Mouse (Mus musculus) heart, embryonic 10.5 days (tissue): ENCODE results near the gene Wdpcp. TPM values are rescaled to one million over a fixed set of nuclear protein-coding genes. Genes with fewer than 3 reads are reported as not detected.

Experiments used
- DNase-seq: peaks from one replicate; pipeline ENCODE4 v3.0.0-alpha.2; 2017; ENCODE audit warnings: low spot score
- H3K27ac ChIP-seq: fragments of 300-500 bp; sonication (generic); 2 replicates; pipeline ENCODE4 v1.5.1; 2016; ENCODE audit warnings: mild to moderate bottlenecking
- H3K27me3 ChIP-seq: fragments of 300-500 bp; sonication (generic); 2 replicates; pipeline ENCODE4 v1.6.1; 2016; ENCODE audit warnings: mild to moderate bottlenecking; ENCODE audit not compliant: poor library complexity, insufficient read depth, severe bottlenecking
- H3K36me3 ChIP-seq: fragments of 300-500 bp; sonication (generic); 2 replicates; pipeline ENCODE4 v1.6.1; 2016; ENCODE audit warnings: mild to moderate bottlenecking, moderate library complexity
- H3K4me1 ChIP-seq: fragments of 300-500 bp; sonication (generic); 2 replicates; pipeline ENCODE4 v1.6.1; 2016; ENCODE audit warnings: mild to moderate bottlenecking
- H3K4me3 ChIP-seq: fragments of 300-500 bp; sonication (generic); 2 replicates; pipeline ENCODE4 v1.5.1; 2016; ENCODE audit warnings: mild to moderate bottlenecking, moderate library complexity
- H3K9me3 ChIP-seq: fragments of 300-500 bp; sonication (generic); 2 replicates; pipeline ENCODE4 v1.6.1; 2016; ENCODE audit warnings: mild to moderate bottlenecking, moderate library complexity
- WGBS: fragments of 180-500 bp; shearing (Covaris S2); methylation state at CpG from one replicate; pipeline ENCODE4 v1.1.7; 2016; 5-methylcytosine and 5-hydroxymethylcytosine counted together
- polyA plus RNA-seq: library from polyadenylated mRNA; unstranded; fragments of >200 nt; fragmentation: Nextera tagmentation; extraction: Ambion mirVana; gene quantifications from 2 replicates; pipeline ENCODE4 v1.2.1, GENCODE M21; 2016

The Wdpcp gene
- polyA plus RNA-seq, 1 experiment from 2014 or later = 7.0 TPM

- Histone ChIP-seq H3K4me1 (no peaks in the 10 kb centered on the region), H3K27ac (no peak overlapping the region), H3K36me3 (no peaks in the 10 kb centered on the region; the same call in 1 of the 2 replicates), H3K4me3 (no peak overlapping the region), H3K9me3 (no peaks in the 10 kb centered on the region), H3K27me3 (no peaks in the 10 kb centered on the region)
- 85% methylated on average over 12 of the region's 12 CpGs for WGBS
- DNase-seq = no peak
These were observed 21.5 kb upstream of the Wdpcp start for GRCm38 (mm10) chr11:21550222-21551173.

DNA sequence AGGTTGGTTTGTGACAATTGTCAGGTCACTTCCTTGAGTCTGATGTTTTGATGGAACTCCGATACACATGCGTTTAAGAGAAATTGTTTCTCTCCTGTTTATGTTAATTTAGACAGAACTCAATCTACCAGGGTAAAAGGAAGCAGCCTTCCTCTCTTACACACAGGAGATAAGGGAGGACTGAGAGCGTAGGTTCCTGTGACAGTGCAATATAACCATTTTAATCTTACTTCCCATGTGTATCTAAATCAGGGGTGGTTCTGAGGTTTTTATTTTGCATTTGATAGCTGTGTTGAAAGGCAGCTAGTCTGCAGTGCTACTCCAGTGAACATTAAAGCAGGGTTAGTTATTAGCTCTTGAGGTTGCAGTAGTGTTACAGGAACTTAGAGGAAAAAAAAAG lies 20.0 kb upstream of the Wdpcp start:
- Histone ChIP-seq H3K36me3 (peaks cover 11% of the 10 kb centered on the region; the same call in 1 of the 2 replicates), H3K27me3 (no peaks in the 10 kb centered on the region), H3K27ac (no peak overlapping the region), H3K4me3 (no peak overlapping the region), H3K9me3 (no peaks in the 10 kb centered on the region), H3K4me1 (no peaks in the 10 kb centered on the region)
- no peak for DNase-seq
- WGBS = 61% methylated on average over 3 of the region's 3 CpGs

- H3K4me3 ChIP-seq = no peak overlapping the region
- peaks cover 74% of the 10 kb centered on the region for H3K36me3 ChIP-seq
- WGBS = 83% methylated on average over 11 of the region's 11 CpGs
- DNase-seq = no peak
- no peaks in the 10 kb centered on the region for H3K27me3 ChIP-seq
- H3K9me3 ChIP-seq = no peaks in the 10 kb centered on the region
- no peaks in the 10 kb centered on the region for H3K4me1 ChIP-seq
- H3K27ac ChIP-seq = no peak overlapping the region
These were observed 12.3 kb upstream of the Wdpcp start for GRCm38 (mm10) chr11:21559727-21560126.

- Histone ChIP-seq H3K27ac (no peak overlapping the region), H3K27me3 (no peaks in the 10 kb centered on the region), H3K36me3 (peaks cover 86% of the 10 kb centered on the region), H3K4me3 (no peak overlapping the region), H3K9me3 (no peaks in the 10 kb centered on the region), H3K4me1 (no peaks in the 10 kb centered on the region)
- 87% methylated on average over 5 of the region's 5 CpGs for WGBS
- DNase-seq = no peak
These were observed 10.7 kb upstream of the Wdpcp start for GRCm38 (mm10) chr11:21561347-21561746.

GRCm38 (mm10) chr11:21563617-21564325 lies 8.3 kb upstream of the Wdpcp start:
- Histone ChIP-seq H3K4me1 (no peaks in the 10 kb centered on the region), H3K4me3 (no peak overlapping the region), H3K36me3 (peaks cover 73% of the 10 kb centered on the region), H3K27ac (peak overlapping the region; percentile 47; the same call in 1 of the 2 replicates), H3K27me3 (no peaks in the 10 kb centered on the region), H3K9me3 (no peaks in the 10 kb centered on the region)
- 56% methylated on average over 4 of the region's 4 CpGs for WGBS
- no peak for DNase-seq

DNA sequence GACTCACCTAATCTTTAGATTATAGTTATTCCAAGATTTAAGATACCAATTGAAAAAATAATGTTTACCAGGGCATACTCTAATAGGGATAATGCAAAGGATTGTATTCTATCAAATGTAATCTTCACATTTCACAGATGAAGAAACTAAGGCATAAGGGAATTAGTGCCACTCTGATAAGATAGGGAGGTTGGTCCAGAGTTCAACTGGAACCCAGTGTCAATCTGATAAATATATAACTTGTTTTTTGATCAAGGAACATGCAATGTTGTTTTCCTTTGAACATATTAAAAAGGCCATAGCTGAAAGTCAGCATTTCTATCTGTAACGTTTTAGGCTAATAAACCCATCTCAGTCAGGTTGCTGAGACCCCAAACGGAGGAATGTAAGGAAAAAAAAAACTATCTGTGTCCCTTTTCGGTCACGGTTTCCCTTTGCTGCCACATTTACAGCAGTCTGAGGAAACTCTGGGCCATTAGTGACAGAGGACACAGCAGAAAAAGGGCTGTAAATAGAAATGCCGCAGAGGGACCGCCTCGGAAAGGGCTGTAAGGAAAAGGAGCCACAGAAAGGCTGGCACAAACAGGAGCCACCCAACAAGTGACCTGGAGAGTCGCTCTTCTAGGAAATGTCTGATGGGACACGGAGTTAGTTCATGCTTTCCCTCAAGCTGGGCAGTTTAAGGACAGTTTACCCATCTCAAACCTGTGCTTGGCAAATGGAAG lies 7.2 kb upstream of the Wdpcp start:
- Histone ChIP-seq H3K4me1 (0 out of 2 replicates have a peak, but pooled peaks cover 7% of the 10 kb centered on the region), H3K27me3 (no peaks in the 10 kb centered on the region), H3K36me3 (peaks cover 63% of the 10 kb centered on the region), H3K9me3 (no peaks in the 10 kb centered on the region), H3K27ac (no peak overlapping the region), H3K4me3 (no peak overlapping the region)
- DNase-seq = no peak
- WGBS = 86% methylated on average over 9 of the region's 9 CpGs

- Histone ChIP-seq H3K4me3 (no peak overlapping the region), H3K27ac (no peak overlapping the region), H3K9me3 (no peaks in the 10 kb centered on the region), H3K36me3 (peaks cover 42% of the 10 kb centered on the region), H3K27me3 (no peaks in the 10 kb centered on the region), H3K4me1 (0 out of 2 replicates have a peak, but pooled peaks cover 12% of the 10 kb centered on the region)
- WGBS = 90% methylated on average over 6 of the region's 6 CpGs
- DNase-seq = no peak
These were observed 5.1 kb upstream of the Wdpcp start for GRCm38 (mm10) chr11:21566934-21567333.

DNA sequence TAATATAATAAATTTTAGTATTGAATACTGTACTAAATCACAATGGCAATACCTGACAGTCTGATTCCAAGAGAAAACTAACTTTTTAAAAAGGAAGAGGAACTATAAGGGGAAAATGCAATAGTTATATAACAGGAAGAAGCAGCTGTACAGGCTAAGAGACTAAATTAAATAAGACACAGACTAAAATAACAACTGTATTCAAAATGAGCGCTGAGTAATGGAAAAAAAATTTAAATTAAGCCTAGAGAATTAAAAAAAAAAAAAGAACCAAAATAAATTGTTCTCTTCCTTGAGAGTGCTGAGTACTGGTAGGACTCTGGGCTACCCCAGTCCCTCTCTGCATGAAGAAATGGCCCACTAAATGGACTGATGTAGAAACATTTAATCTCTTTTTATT lies 4.3 kb upstream of the Wdpcp start:
- H3K27ac ChIP-seq = no peak overlapping the region
- no peak for DNase-seq

GRCm38 (mm10) chr11:21569002-21569401 lies 3.0 kb upstream of the Wdpcp start:
- DNase-seq = no peak
- WGBS = 48% methylated on average over 5 of the region's 5 CpGs
- Histone ChIP-seq H3K27me3 (no peaks in the 10 kb centered on the region), H3K4me1 (0 out of 2 replicates have a peak, but pooled peaks cover 12% of the 10 kb centered on the region), H3K4me3 (peak overlapping the region; percentile 43), H3K27ac (peak overlapping the region; percentile 67), H3K36me3 (peaks cover 31% of the 10 kb centered on the region), H3K9me3 (no peaks in the 10 kb centered on the region)

More for the DNA sequence above, 4.3 kb upstream of the Wdpcp start:
- no peaks in the 10 kb centered on the region for H3K9me3 ChIP-seq
- H3K27me3 ChIP-seq = no peaks in the 10 kb centered on the region
- H3K4me3 ChIP-seq = no peak overlapping the region
- H3K4me1 ChIP-seq = 0 out of 2 replicates have a peak, but pooled peaks cover 12% of the 10 kb centered on the region
- peaks cover 36% of the 10 kb centered on the region for H3K36me3 ChIP-seq
- 87% methylated on average over 1 of the region's 1 CpGs for WGBS

GRCm38 (mm10) chr11:21569456-21570108 lies 2.5 kb upstream of the Wdpcp start:
- H3K36me3 ChIP-seq = peaks cover 29% of the 10 kb centered on the region
- no peaks in the 10 kb centered on the region for H3K9me3 ChIP-seq
- no peaks in the 10 kb centered on the region for H3K27me3 ChIP-seq
- WGBS = 48% methylated on average over 3 of the region's 3 CpGs
- peak overlapping the region; percentile 84 for H3K4me3 ChIP-seq
- peak overlapping the region; percentile 93 for H3K27ac ChIP-seq
- 0 out of 2 replicates have a peak, but pooled peaks cover 12% of the 10 kb centered on the region for H3K4me1 ChIP-seq
- DNase-seq = peak; percentile 77

GRCm38 (mm10) chr11:21570109-21570474 lies 1.9 kb upstream of the Wdpcp start:
- H3K4me1 ChIP-seq = 0 out of 2 replicates have a peak, but pooled peaks cover 12% of the 10 kb centered on the region

DNA sequence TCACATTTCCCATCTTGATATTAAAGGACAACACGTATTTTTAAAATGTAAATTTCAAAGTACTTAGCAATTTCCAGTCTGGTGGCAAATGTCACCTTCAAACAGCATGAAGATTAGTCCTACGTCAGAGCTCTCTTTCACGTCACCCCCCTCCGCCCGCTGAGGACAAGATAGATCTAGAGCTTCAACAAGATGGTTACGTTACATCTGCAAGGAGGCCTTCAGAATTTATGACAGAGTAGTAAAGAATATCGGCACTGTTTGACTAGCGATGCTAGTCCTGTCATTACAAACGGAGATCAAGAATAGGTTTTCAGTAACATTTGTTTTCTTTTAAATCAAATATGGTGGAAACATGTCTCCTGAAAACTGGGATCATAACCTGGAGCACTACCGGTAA lies 1.1 kb upstream of the Wdpcp start:
- no peak for DNase-seq
- peak overlapping the region; percentile 93 for H3K27ac ChIP-seq
- no peaks in the 10 kb centered on the region for H3K9me3 ChIP-seq
- peak overlapping the region; percentile 84 for H3K4me3 ChIP-seq
- H3K36me3 ChIP-seq = peaks cover 15% of the 10 kb centered on the region
- H3K27me3 ChIP-seq = no peaks in the 10 kb centered on the region
- 9% methylated on average over 10 of the region's 10 CpGs for WGBS
- 0 out of 2 replicates have a peak, but pooled peaks cover 12% of the 10 kb centered on the region for H3K4me1 ChIP-seq

More at GRCm38 (mm10) chr11:21570109-21570474, 1.9 kb upstream of the Wdpcp start:
- H3K9me3 ChIP-seq = no peaks in the 10 kb centered on the region
- WGBS = 52% methylated on average over 2 of the region's 2 CpGs
- H3K27me3 ChIP-seq = no peaks in the 10 kb centered on the region
- H3K27ac ChIP-seq = peak overlapping the region; percentile 93
- no peak for DNase-seq
- peak overlapping the region; percentile 84 for H3K4me3 ChIP-seq
- peaks cover 24% of the 10 kb centered on the region for H3K36me3 ChIP-seq
